In genomic region chr4:49845612-49845985, GRCm38 (mm10) we compare ENCODE assay signal across 8 mouse cellular contexts. TPM values are rescaled to one million over a fixed set of nuclear protein-coding genes. Genes with fewer than 3 reads are reported as not detected.
DNase-seq lines count a peak whose midpoint lies in the region; ATAC-seq and TF ChIP-seq lines count a peak whose summit lies in the region.

Gene Grin3a (minus strand): TSS chr4:49845744.

- intact Hi-C loops in heart, postnatal 36 days (cut with DNase I) = loop anchor here (1.0 kb wide), 1 partner anchor 113 kb away; no protein-coding TSS in a partner anchor

- peak; percentile 38 for TF ChIP-seq CTCF in ES-Bruce4 (IDR thresholded peaks at IDR 0.05; ENCODE audit: low read depth, low read length)
- TF ChIP-seq CTCF in layer of hippocampus, adult 2 months (conservative IDR thresholded peaks at IDR 0.05) = peak; percentile 73

- peak within 1 kb of the TSS; percentile 21; the same call in 1 of the 2 replicates for H3K9ac ChIP-seq in ES-Bruce4 (ENCODE audit: low read depth, poor library complexity, severe bottlenecking)
- peak within 1 kb of the TSS; percentile 67 for H3K9ac ChIP-seq in forebrain, embryonic 16.5 days (replicated peaks; ENCODE audit: low read depth, low read length)
- H3K9ac ChIP-seq in liver, embryonic 16.5 days (ENCODE audit: low read depth, low read length) = no peak within 1 kb of the TSS

- H3K4me1 ChIP-seq in ES-Bruce4 (ENCODE audit: control insufficient read depth, insufficient read depth, low read length) = no peaks in the 10 kb centered on the region
- H3K4me1 ChIP-seq in forebrain, embryonic 16.5 days (replicated peaks; ENCODE audit: control insufficient read depth, insufficient read depth, low read length) = peaks cover 18% of the 10 kb centered on the region
- no peaks in the 10 kb centered on the region for H3K4me1 ChIP-seq in liver, embryonic 16.5 days (ENCODE audit: control insufficient read depth, low read depth, low read length)

- H3K4me2 ChIP-seq in forebrain, embryonic 16.5 days (ENCODE audit: low read length) = peak within 1 kb of the TSS; percentile 100
- H3K4me2 ChIP-seq in liver, embryonic 16.5 days (ENCODE audit: low read depth, low read length) = peak within 1 kb of the TSS; percentile 16

- TF ChIP-seq EP300 in ES-Bruce4 (IDR thresholded peaks at IDR 0.05; ENCODE audit: insufficient read depth, low read depth, low read length) = no peak

- no peaks in the 10 kb centered on the region for H3K9me3 ChIP-seq in ES-Bruce4 (replicated peaks; ENCODE audit: control insufficient read depth, insufficient read depth, low read length, poor library complexity, severe bottlenecking)
- H3K9me3 ChIP-seq in forebrain, embryonic 16.5 days (ENCODE audit: control insufficient read depth, low read length) = no peaks in the 10 kb centered on the region
- H3K9me3 ChIP-seq in liver, embryonic 16.5 days (replicated peaks; ENCODE audit: control insufficient read depth, low read length) = no peaks in the 10 kb centered on the region

- no peak for TF ChIP-seq POLR2A in ES-Bruce4 (IDR thresholded peaks at IDR 0.05; ENCODE audit: insufficient read depth, low read length)

- DNase-seq in cerebellum, adult 18-20 months = peak; percentile 23 to 28
- peak; percentile 25 to 31 for DNase-seq in heart, postnatal 36 days
- peak; percentile 72 to 80 for DNase-seq in layer of hippocampus, adult 2 months (ENCODE audit: low spot score in 2 of 2)
- peak; percentile 76 for DNase-seq in right cerebral cortex, postnatal 14 days
- DNase-seq in B cell, adult 2 months = no peak

- H3K27me3 ChIP-seq in ES-Bruce4 (ENCODE audit: control insufficient read depth, insufficient read depth, low read length, poor library complexity, severe bottlenecking) = peaks cover 4% of the 10 kb centered on the region
- peaks cover 16% of the 10 kb centered on the region for H3K27me3 ChIP-seq in forebrain, embryonic 16.5 days (replicated peaks; ENCODE audit: control insufficient read depth, insufficient read depth, low read length)
- peaks cover 28% of the 10 kb centered on the region for H3K27me3 ChIP-seq in liver, embryonic 16.5 days (ENCODE audit: control insufficient read depth, insufficient read depth, low read depth, low read length)

- H3K36me3 ChIP-seq in ES-Bruce4 (ENCODE audit: control insufficient read depth, insufficient read depth, low read length, poor library complexity, severe bottlenecking) = no peaks in the 10 kb centered on the region
- H3K36me3 ChIP-seq in forebrain, embryonic 16.5 days (ENCODE audit: control insufficient read depth, insufficient read depth) = no peaks in the 10 kb centered on the region
- no peaks in the 10 kb centered on the region for H3K36me3 ChIP-seq in liver, embryonic 16.5 days (ENCODE audit: control insufficient read depth, insufficient read depth)

- H3K4me3 ChIP-seq in ES-Bruce4 (ENCODE audit: low read depth, low read length) = peak within 1 kb of the TSS; percentile 49
- peak within 1 kb of the TSS; percentile 75 for H3K4me3 ChIP-seq in forebrain, embryonic 16.5 days (replicated peaks; ENCODE audit: low read length)
- H3K4me3 ChIP-seq in layer of hippocampus, adult 2 months = peak within 1 kb of the TSS; percentile 81
- peak within 1 kb of the TSS; percentile 29 for H3K4me3 ChIP-seq in liver, embryonic 16.5 days (ENCODE audit: low read depth, low read length)

- under 1% methylated on average over 25 of the region's 25 CpGs for WGBS in forebrain, embryonic 16.5 days
- under 1% methylated on average over 25 of the region's 25 CpGs for WGBS in liver, embryonic 16.5 days (ENCODE audit: insufficient replicate concordance)

- H3K27ac ChIP-seq in ES-Bruce4 (ENCODE audit: insufficient read depth, low read length) = no peak within 1 kb of the TSS
- no peak within 1 kb of the TSS for H3K27ac ChIP-seq in forebrain, embryonic 16.5 days (ENCODE audit: low read length)
- peak within 1 kb of the TSS; percentile 86 for H3K27ac ChIP-seq in layer of hippocampus, adult 2 months
- H3K27ac ChIP-seq in liver, embryonic 16.5 days (ENCODE audit: low read length) = no peak within 1 kb of the TSS

- ATAC-seq in forebrain, embryonic 16.5 days = peak; percentile 97
- peak; percentile 37; the same call in 1 of the 2 replicates for ATAC-seq in liver, embryonic 16.5 days (ENCODE audit: low read depth)

RNA-seq across cellular contexts. Expression of gene Grin3a, which starts in this region (rescaled TPM):
- not detected in 2 replicates for polyA plus RNA-seq in ES-Bruce4 (2011; ENCODE audit: insufficient read depth, insufficient read length, low read depth, missing spikeins)
- polyA plus RNA-seq in forebrain, embryonic 16.5 days (2015; fragmentation: Nextera tagmentation; extraction: Ambion mirVana) = 8.3 and 12.2 TPM in 2 replicates
- under 1 TPM; 0.16 to 0.19 TPM for total RNA-seq in heart, postnatal 36 days (2021)
- total RNA-seq in layer of hippocampus, adult 2 months (2021) = 10 to 100 TPM; 33.4 to 34.6 TPM
- polyA plus RNA-seq in liver, embryonic 16.5 days (2015; fragmentation: Nextera tagmentation; extraction: Ambion mirVana) = 0.01 and 0.02 TPM in 2 replicates

Comparison
In these comparisons a context has a peak if more than half of its experiments do, and no peak if none do; other contexts are left out.
1. RNA of gene Grin3a (total RNA-seq): 33.4 to 34.6 TPM in layer of hippocampus, adult 2 months; 0.16 to 0.19 TPM in heart, postnatal 36 days; every median in the first group is over 10 times any median in the second.
2. Peak in DNase-seq in heart, postnatal 36 days; RNA of the gene not detected or under 1 TPM.
3. Peak in ATAC-seq, H3K4me3 ChIP-seq and H3K4me2 ChIP-seq in liver, embryonic 16.5 days; RNA of the gene not detected or under 1 TPM.
4. H3K4me3 ChIP-seq: peak in every context shown above with its lines; median percentile 81 in layer of hippocampus, adult 2 months; 75 in forebrain, embryonic 16.5 days; 49 in ES-Bruce4; 29 in liver, embryonic 16.5 days.
5. DNase-seq: peak in cerebellum, adult 18-20 months (2 of 2), layer of hippocampus, adult 2 months (2 of 2) and right cerebral cortex, postnatal 14 days (single experiment); none in B cell, adult 2 months (0 of 2).